Mouse (Mus musculus) kidney, adult 11 months (tissue): ENCODE results near the gene Hba-a1.
"Not testable (repeated sequence)": the region's sequence is repeated elsewhere in the genome, so short reads cannot be mapped to it uniquely, and the experiment has no call there.

Source experiments
- DNase-seq: peaks from one replicate; pipeline ENCODE4 v3.0.0; 2022

Hba-a1 gene

DNA sequence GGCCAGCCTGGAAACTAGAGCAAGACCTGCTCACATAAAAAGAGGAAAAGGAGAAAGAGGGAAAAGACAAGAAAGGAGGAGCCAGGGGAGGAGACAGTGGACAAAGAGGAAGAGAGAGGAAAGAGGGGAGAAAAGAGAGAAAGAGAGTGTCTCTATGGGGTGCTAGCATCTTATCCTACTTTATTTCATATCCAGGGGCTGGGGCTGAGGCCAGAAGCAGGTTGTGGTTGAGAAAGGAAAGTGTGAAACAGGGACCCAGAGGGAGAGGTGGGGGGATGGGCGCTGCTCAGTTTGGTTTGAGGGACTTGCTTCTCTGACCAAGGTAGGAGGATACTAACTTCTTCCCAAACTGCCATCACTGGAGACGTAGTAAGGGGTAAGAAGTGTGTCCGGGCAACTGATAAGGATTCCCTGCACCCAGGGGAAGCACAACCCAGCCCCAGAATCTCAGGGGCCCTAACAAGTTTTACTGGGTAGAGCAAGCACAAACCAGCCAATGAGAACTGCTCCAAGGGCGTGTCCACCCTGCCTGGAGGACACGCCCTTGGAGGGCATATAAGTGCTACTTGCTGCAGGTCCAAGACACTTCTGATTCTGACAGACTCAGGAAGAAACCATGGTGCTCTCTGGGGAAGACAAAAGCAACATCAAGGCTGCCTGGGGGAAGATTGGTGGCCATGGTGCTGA lies at the start of gene Hba-a1:
Gene Hba-a1, plus strand, starts transcription at position 421 of the 687 bp plus-strand sequence.
- not testable (repeated sequence) for DNase-seq

DNA sequence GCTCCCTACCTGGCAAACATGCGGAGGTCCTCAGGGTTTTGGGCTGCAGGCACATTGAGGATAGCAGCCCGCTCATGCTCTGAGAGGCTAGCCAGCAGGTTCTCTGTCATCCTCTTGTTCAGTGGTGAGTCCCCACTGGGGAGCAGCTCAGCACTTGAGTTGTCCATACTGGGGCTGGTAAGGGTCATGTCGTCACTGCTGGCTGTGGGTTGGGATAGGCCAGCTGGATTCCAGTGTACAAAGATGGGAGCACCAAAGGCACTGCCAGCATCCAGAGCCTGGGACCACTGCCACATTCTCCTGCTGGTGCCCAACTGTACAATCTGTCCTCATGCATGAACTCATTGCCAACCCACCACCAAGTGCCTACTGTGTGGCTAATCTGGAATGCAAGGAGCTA lies 49.4 kb upstream of the Hba-a1 start:
- DNase-seq, result no peak

GRCm38 (mm10) chr11:32234816-32235485 lies 48.4 kb upstream of the Hba-a1 start:
- DNase-seq, result no peak

DNA sequence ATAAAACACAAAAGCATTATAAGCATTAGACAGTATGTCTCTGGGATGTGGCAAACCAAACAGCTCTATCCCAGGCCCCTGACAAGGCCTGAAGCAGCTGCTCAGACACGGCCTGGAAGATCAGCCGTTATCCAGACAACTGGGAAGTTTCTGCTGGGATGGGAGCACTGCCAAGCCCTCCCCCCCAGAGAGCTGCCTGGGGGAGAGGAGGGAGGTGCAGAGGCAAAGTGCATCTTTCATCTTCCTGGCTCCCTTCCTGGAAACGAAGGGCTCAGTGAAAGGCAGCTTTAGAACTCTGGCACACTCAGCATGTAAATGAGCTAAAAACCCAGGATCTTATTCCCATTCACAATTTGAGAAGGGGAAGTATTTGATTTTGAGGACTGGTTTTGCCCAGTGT lies 47.7 kb upstream of the Hba-a1 start:
- DNase-seq, result peak; percentile 84

- DNase-seq, result no peak
Measured at GRCm38 (mm10) chr11:32236132-32236531, 47.2 kb upstream of the Hba-a1 start.

GRCm38 (mm10) chr11:32236712-32237410 lies 46.5 kb upstream of the Hba-a1 start:
- no peak for DNase-seq

DNA sequence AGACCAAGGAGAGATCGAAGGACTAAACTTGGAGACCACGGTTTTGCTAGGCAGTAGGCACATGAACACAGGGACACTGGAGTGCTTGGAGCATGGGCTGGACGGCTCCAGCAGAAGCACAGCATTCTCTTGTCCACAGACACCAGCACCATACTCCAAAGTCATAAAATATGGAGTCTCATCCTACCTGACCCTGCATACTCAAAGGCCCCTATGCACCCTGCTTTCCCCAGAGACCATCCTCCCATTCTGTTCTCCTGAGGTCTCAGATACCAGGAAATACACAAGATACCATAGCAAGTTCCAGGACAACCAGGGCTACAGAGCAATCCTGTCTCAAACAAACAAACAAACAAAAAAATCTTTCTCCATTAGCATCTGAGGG lies 45.9 kb upstream of the Hba-a1 start:
- DNase-seq, result no peak

- DNase-seq, result peak; percentile 73
Measured at GRCm38 (mm10) chr11:32238093-32238860, 45.0 kb upstream of the Hba-a1 start.

DNA sequence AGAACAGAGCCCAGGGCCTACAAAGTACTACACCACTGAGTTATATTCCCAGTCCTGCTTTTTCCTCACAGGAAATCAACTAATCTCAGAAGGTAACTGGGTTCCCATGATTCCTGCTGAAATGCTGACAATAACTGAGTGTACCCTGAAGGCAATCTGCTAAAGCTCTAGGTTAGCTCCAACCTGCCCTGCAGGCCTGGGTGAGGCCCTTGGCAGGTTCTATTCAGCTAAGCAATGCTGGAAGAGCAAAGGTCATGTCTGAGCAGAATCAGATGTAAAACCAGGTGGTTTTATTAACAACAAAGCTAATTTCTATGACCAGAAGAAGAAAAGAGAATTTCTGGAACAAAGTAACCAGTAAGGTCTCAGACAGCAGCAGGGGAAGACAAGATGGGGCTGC lies 41.9 kb upstream of the Hba-a1 start:
- no peak for DNase-seq

- DNase-seq, result no peak
Measured at GRCm38 (mm10) chr11:32242209-32242608, 41.1 kb upstream of the Hba-a1 start.

- DNase-seq, result no peak
Measured at GRCm38 (mm10) chr11:32243205-32243955, 39.9 kb upstream of the Hba-a1 start.

GRCm38 (mm10) chr11:32244064-32244463 lies 39.2 kb upstream of the Hba-a1 start:
- DNase-seq, result no peak

DNA sequence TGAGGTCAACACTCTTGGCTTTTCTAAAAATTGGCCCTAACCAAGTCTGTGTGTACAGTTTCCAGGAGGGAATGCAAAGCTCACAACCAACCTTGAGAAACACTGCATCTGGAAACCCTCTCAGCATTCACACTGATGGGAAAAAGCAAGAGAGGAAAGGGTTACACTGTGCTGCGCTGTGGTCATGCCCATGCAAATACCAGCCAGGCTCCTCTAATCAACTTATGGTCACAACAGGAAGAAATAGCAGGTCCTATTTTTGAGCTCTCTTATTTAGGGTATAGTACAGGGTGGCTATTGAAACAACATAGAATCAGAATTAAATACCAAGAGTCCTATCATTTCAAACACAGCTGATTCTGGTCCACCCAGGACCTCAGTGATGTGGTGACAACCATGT lies 38.7 kb upstream of the Hba-a1 start:
- DNase-seq, result no peak

DNA sequence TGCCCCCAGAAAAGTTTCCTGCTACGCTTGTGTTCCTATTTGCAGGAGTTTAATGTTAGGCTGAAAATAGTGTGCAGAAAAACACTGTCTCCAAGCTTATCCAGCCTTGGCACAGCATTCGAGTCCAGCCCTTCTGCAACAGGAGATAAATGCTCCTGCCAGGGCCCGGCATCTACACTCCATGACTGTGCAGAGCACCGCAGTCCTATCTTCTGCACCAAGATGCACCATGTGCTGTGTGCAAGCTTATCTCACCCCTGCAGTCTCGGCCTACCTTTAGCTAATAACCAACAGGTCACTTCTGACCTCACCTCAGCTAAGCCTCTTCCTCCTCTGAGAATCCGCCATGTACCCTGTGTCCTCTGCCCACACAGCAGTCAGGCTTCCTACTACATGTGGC lies 37.7 kb upstream of the Hba-a1 start:
- no peak for DNase-seq

DNA sequence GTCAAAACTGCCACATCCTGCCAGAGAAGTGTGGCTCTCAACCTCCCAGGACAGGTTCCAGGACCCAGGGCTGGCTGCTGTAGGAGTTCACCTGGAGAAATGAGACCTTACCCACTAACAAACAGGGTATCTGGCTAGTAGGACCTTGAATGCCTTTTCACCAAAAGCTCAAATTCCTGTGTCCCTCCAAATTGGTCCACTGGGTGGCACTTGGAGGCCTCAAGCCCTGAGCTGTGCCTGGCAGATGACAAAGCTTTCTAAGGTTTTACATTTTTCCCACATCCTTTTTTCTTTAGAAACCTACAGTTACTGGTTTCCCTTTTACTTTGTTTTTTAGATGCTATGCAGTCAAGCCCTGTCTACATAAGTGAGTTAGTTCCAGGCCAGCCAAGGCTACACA lies 36.2 kb upstream of the Hba-a1 start:
- no peak for DNase-seq

DNA sequence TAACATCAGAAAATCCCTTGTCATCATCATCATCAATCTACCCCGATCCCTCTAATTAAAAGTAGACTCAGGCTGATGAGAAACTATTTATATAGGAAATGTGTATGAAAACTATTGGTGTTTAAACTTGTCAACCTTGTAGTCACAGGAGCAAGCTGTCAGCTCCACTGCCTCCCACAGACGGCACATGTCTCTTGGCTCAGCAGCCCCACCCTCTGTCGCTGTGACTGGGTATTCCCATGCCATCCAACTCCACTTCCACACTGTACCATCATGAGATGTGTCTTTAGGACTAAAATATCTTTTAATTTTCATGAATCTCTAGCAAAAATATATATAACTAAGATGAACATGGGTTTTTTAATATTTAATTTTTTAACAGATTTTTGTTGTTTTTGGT lies 35.0 kb upstream of the Hba-a1 start:
- no peak for DNase-seq

DNA sequence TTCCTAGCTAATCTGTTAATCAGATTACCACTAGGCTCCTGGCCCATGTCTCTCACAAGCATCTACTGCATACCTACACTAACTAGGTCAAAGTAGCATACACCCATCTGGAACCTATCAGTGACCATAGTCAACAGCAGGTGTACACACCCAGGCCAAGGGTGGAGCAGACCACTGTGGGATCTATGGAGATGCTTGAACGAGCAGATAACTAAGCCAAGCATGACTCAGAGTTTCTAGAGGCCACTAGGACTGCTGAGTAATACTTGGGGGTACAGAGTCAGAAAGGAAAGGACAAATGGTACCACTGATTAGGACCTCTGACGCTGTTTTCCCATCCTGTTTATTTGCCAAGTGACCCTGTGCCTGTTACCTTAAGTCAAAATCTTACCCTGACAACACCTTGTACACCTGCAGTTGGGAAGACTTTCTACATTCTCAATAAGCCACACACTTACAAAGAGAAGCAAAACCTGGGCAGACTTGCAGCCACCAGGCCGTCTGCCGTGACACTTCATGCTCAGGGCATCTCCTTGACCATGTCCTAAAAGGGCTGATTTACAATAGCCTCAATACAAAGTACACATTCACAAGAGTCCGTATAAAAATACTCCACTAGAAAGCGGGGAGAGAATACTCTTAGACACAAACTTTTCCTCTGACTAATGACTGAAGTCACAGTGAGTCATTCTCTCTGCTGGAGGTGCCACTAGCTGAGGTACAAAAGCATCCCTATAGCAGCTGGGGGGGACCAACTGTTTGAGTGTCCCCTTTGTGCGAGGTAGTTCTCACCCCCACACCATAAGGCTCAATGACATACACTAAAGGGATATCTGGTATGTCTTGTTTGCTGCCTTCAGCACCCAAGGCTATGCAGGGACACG lies 32.2 kb upstream of the Hba-a1 start:
- no peak for DNase-seq

DNA sequence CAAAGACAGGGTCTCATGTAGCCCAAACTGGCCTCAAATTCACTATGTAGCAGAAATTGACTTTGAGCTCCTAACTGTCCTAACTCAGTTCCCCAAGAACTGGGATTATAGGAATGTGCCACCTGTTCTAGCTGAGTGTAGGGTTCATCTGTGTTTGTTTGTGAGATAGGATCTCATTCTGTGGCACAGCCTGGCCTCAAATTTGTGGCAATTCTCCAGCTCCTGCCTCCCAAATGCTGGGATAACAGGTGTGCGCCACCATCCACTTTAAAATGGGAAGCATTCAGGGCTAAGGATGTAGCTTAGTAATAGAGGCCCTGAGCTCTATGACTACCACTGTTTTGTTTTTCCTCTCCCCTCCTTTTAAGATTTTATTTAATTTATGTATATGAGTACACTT lies 30.2 kb upstream of the Hba-a1 start:
- DNase-seq, result no peak

DNA sequence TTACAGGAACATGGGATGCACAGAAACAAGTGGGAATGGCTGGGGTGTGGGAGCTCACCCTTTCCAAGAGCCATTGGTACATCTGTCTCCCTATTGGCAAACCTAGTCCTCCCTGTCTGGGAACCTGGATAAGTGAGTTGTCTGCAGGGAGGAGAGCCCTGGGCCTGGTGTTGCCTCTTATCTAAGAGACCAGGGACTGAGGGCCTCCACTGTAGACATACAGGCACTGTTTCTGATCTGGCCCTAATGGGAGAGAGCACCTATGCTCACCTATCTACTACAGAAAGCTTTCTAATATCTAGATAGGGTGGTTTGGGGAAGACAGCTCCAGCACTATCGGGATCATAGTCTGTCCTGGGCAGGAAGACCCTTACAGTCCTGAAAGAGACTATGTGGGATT lies 27.2 kb upstream of the Hba-a1 start:
- no peak for DNase-seq

GRCm38 (mm10) chr11:32256566-32256965 lies 26.7 kb upstream of the Hba-a1 start:
- no peak for DNase-seq

DNA sequence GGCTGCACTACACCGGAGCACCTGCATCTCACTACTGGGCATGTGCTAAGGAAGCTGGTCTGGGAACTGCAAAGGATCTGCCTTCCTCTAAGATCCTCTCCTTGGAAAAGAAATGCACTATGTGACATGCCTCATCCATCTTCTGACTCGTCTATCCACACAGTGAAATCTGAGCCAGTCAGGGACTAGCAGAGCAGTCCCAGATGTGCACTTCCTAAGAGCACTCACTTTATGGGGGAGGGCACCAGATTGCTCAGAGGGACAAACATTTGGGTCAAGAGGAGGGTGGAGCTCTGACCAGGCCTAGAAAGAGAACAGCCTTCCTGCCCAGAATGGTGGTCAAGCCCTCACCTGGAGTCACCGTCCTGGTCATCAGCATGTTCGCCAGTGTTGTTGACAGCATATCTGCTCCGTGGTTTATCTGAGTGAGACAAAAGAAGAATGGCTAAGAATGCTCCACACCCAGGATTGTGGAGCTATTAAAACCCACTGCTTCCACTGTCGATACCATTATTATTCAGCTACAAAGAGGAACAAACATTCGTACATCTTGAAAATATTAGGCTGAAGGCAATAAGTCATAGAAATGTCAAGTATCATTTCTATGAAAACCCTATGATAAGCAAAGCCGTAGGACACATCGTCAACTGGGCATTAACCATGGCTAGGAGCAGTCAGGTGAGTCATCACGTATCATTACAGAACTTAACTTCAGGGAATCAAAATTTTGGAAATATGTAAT lies 20.5 kb upstream of the Hba-a1 start:
- DNase-seq, result no peak
